Mouse (Mus musculus) liver, adult (tissue): ENCODE data around the gene Gm49601.

Experiments used
- GATA4 ChIP-seq: IDR thresholded peaks from 2 replicates; pipeline ENCODE4 v1.6.1; 2014; ENCODE audit warnings: mild to moderate bottlenecking, low read length; ENCODE audit not compliant: insufficient replicate concordance

Gm49601 gene

DNA sequence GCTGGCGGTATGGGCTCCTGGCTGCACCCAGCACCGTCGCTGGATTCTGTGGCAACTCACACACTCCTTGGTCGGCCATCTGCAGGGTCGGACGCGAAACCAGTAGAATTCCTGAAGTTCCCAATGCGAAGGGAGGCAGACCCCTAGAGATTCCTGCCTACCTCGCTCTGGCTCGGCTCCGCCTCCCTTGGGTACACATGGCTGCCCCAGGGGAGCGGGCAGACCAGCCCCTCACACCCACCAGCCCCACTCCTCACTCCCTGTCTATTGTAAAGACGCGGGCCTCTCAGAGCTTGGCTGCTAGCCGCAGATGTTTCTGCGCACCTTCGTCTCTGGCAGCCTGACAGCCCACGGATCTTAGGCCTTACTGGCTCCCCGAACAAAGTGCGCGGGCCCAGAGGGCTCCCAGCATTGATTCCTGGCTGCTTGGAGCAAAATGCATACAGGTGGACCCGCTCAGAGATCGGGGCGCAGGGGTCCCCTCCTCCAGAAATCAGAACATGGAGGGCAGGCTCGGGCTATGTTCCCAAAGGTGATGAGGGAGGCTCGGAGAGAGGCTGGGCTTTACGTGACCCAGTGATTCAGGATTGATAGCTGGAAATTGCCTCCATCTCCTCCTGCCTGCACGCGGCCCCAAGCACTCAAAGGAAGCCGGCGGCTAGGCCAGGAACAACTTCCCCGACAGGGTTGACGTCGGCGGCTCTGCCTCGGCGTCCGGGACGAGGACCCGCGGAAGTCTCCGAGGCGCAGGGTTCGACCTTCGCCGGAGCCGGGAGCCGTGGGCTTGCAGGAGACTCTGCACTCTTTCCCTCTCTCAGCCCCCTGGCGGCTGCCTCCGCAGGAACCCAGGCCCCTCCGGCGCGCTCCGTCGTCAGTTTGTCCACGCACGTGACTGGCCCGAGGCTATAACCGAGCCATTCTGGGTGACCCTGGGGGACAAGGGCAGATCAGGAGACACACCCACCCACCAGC, 34.9 kb downstream of the Gm49601 start:
- no peak for TF ChIP-seq GATA4

DNA sequence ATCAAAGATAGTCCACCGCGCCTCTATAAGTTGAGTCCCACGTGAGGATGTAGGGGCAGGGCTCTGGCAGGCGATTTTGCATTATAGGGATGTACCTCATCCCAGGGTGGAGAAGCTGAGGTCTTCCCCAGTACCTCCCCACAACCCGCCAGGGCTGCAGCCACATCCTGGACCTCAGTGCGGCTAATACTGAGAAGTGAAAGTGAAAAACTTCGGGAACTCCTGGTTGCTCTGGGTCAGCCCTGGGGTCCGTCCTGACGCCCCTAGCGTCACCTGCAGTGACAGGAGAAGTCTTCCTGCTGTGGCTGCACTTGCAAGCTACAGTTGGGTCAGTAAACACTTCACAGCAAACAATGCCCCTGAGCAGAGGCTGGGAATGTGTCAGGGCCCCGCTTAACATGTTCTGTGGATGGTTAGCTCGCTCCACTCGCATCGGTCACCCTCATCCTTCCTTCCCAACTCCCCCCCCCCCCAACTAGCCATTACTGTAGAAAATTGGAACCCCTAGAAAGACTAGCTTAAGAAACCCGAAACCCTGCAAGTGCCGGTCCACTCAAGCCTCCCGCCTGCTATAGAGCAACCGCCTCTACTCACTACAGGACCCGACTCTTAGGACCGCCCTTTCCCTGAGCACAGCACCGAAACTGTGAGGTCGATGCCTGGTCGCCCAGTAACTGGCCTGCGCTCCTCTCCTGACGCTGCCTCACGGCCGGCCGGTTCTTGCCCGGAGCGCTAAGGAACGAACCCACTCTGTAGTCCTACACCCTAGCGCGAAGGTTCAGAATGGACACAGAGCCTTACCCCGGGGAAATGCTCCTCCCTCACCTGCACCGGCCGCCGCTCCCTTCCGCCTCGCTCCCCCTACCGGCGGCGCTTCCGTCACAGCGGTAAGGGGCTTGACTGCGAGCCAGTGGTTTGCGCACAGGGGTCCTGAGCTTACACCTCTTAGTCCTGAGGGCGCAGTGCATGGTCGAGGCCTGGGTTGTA, 36.1 kb downstream of the Gm49601 start, which contains the start of gene Tbx1:
Gene Tbx1 (minus strand): TSS at position 868 of the 987 bp plus-strand sequence.
- no peak for TF ChIP-seq GATA4

DNA sequence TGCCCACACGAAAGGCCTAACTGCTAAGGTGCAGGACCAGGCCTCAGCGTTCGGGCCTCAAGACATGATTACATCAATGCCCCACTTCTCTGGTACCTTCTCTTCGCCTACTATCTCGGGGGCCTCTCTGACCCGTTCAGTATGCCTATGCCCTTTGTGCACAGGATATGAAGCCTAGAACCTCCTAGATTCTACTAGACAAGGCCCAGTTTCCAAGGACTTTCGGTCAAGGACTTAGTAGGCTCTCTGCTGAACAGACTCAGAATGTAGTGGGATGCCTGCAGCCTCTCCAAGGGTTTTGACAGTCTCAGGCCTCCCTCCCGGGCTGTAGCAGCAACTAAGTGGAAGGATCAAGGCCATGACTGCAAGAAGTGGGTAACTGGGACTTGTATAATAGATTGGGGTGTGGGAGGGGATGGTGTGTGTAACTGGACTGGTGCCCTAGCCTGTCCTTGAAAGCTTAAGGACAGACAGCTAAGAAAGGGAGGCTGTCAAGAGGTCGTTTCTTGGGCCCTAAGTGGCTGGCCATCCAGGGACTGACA, 37.1 kb downstream of the Gm49601 start:
- TF ChIP-seq GATA4: no peak

DNA sequence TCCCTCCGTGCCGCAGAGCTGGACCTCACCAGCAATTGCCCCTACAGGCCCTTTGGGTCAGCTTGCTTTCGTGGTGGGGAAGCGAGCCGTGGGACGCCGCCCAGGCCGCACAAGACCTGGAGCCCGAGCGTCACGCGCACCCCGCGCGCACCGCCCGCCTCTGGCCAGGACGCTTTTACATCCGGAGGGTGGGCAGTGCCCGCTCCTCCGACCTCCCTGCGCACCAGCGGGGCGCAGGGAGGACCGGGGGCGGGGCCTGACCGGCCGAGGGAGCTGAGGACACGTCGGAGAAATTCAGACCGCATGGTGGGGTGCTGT, 37.5 kb downstream of the Gm49601 start:
- no peak for TF ChIP-seq GATA4

DNA sequence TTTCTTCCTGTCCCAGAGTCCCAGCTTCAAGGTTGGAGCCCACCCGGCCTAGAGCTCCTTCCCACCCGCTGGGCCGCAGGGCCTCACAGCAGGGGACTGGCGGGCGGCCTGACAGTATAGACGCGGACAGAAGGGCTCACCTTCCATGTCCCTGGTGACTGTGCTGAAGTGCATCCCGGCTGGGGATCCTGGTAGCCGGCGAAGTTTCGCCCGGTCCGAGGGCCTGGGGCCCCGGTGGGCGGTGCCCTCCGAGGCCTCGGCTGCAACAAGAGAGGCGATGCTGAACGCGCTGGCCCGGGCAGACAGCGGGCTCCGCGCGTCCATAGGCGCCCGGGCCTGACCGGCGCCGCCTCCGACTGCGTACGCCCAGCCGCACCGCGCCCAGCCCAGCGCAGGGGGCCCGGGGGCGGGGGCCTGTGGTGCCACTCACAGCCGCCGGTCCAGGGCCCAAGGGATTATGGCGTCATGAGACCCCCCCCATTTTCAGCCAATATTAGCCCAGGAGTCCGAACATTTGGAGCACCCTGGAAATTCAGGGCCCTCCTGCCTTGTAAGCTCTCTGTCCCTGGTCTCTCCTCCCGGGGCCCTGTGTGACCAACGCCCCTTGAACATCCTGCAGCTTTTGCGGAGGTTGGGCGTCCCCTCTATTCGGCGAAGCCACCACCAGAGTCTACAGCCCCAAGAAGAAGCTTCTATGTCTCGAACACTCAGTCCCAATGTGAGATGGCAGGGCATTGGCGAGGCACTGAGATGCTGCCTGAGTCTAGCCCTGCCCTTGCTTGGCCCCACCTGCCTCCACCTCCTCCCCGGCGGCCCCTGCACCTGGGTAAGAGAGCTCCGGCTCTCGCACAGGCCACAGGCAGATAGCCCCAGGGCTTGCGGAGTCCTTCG, 38.1 kb downstream of the Gm49601 start:
- no peak for TF ChIP-seq GATA4

DNA sequence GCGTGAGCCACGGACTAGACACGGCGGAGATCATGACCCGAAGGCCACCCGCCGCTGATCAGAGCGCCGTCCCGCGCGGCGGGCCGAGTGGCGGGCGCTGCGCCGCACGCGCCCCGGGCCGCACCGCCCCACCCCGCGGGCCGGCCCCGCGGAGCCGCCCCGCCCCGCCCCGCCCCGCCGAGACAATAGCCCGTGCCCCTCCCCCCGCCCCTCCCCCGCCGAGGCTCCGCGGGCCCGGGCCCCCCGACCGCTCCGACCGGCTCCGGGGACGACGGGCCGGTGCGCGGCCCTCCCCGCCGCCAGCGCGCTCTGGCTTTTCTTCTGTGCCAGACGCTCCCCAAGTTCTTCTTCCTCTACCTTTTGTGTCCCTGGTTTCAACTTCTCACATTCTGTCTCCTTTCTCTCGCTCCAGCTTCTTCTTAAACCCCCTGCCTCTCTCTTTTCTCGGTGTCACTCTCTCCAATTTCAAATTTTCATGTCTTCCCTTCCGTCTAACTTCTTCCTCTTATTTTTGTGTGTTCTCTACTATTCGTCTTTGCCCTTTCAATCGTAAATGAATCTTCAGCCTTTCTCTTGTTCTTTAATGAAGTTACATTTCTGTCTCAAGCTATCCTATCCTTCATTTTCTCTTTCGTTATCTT, 39.2 kb downstream of the Gm49601 start:
- TF ChIP-seq GATA4: no peak

DNA sequence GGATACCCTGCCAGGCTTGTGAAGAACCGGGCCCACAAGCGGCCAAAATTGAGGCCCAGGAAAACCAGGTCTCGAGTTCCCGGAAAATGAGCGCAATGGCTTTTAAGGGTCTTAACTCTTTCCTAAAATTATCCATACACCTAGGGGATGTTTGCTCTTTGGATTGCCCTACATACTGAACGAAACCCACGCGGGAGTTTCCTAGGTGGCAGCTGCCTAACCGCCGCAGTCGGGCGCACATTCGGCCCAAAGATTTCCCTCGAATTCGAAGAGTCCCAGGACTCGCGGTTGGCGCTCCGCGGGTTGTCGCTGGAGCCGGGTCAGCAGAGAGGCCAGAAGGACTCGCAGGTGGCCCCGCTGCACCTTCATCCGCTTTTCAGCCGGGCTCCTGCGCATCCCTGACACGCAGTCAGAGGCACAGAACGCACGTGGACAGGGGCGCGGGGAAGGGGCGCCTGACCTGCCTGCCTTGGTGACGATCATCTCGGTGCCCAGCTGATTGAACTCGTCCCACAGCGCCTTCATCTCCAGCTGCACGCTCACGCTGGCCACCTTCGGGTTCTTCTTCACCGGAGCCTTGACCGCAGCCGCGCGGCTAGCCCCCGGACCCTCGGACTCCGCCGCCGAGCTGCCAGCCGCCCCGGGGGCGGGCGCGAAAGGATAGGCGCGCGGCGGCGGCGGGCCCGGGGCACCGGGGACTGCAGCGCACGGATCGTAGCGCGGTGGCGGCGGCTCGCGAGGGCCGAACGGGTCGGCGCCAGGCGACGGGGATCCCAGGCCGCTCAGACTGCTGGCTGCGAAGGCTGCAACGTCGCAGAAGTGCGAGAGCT, 39.9 kb downstream of the Gm49601 start:
- TF ChIP-seq GATA4: no peak

DNA sequence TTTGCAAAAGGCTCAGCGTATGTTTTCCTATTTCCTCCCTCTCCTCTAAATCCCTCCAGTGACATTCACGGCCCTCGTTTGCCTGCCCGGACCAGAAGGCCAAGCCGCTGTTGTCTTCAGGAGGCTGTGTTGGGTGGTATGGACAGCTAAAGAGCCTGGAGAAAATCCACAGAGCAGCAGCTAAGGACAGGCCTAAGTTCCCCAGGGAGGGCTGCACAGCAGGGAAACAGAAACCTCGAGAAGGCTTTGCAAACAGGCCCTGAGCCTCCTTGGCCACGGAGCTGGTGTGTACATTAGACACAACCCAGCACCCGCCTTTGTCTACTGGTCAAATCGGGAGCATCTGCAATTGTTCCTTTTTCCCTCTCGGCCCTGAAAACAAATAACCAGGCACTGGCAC, 40.6 kb downstream of the Gm49601 start:
- TF ChIP-seq GATA4: no peak

DNA sequence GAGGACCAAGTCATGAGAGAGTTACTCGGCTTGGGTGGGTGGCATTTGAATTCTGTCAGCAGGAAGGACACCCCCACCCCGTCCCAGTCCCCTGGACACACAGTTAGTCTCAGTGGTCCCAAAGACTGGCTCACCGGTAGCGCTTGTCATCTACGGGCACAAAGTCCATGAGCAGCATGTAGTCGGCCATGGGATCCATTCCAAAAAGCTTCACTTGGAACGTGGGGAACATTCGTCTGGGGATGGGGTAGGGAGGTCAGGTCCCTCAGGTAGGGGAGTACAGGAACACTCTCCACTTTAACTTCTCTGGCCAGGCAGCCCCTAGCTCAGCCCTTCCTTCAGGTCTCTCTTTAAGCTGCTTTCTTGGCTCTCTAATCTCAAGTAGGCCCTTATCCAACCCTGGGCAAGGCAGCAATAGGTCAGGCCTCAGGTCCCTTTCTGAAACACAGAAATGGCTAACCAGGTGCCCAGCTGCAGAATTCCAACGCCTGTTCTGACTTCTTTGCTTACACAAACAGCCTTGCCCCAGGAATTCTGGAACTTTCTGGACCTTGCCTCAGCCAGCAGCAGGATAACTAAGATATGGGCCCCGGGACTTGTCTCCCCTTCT, 41.2 kb downstream of the Gm49601 start:
- TF ChIP-seq GATA4: no peak

DNA sequence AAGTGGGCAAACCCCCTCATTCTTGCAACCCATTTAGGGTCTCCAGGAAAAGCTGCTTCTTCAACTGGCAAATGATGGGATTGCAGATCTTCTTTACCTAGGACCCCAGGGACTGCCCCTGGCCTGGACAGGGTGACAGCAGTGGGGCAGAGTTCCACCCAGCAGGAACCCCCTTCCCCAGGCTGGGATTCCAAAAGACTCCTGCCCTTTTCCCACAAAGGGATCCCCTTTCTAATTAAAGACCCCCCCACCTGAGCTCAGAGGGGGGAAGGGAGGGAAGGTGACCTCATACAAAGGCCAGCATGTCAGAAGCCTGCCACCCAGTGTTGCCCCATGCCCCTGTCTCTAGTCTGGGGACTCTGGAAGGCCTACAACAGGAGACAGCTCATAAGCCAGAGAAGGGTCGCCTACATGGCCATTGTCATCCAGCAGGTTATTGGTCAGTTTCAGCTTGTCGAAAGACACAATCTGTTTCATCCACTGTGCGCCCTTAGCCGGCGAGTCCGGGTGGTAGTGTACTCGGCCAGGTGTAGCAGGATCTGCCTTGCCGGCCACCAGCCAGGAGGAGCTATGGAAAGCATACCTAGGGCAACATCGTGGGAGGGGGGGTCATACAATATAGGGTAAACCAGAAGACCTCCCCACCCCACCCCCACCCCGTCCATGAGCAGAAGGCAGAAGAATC, 42.4 kb downstream of the Gm49601 start:
- no peak for TF ChIP-seq GATA4

DNA sequence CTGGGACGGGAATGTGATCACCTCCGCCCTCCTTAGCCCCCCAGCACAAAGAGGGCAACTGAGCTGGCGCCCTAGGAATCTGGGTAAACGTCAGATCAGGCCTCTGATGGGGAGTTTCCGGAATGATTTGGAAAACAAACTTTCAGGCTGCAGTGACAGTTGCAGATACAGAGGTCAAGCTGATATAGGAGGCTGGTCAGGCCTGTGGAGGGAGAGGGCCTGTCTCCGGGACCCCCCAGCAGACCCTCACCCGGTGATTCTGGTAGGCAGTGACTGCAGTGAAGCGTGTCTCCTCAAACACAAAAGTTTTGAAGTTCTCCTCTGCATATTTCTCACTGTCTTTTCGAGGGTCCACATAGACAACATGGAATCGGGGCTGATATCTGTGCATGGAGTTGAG, 43.1 kb downstream of the Gm49601 start:
- TF ChIP-seq GATA4: no peak
